Mouse (Mus musculus): ENCODE measurements at regions not wholly inside any gene's neighbourhood (a gene's known extent, or its start where the extent isn't known, plus 50 kb on each side); places are given as distances from the start of the nearest gene placed in this dataset.

- Histone ChIP-seq H3ac (ENCODE audit: control insufficient read depth, insufficient read length) (no peak overlapping the region), H3K27me3 (ENCODE audit: control insufficient read depth, insufficient read depth, insufficient read length) (no peaks in the 10 kb centered on the region), H3K4me2 (ENCODE audit: low read depth) (no peak overlapping the region), H3K36me3 (ENCODE audit: control insufficient read depth, insufficient read depth) (no peaks in the 10 kb centered on the region), H3K79me2 (ENCODE audit: control insufficient read depth, insufficient read depth) (no peaks in the 10 kb centered on the region), H3K4me3 (no peak overlapping the region)
- TF ChIP-seq USF1 (IDR thresholded peaks at IDR 0.05; ENCODE audit: low read depth) (no peak), REST (IDR thresholded peaks at IDR 0.05; ENCODE audit: insufficient read depth, insufficient read length) (no peak), SRF (IDR thresholded peaks at IDR 0.05; ENCODE audit: control insufficient read depth, insufficient read length, low read depth) (no peak), MAX (IDR thresholded peaks at IDR 0.05; ENCODE audit: low read depth) (no peak), MYOD1 (IDR thresholded peaks at IDR 0.05; ENCODE audit: control insufficient read depth in 1 of 3, insufficient read length in 2 of 3, low read depth in 2 of 3) (no peak), E2F4 (IDR thresholded peaks at IDR 0.05; ENCODE audit: insufficient read depth) (no peak), CEBPB (IDR thresholded peaks at IDR 0.05; ENCODE audit: insufficient read depth, poor library complexity, severe bottlenecking) (no peak), POLR2AphosphoS2 (IDR thresholded peaks at IDR 0.05; ENCODE audit: insufficient read length, low read depth) (no peak), TCF3 (IDR thresholded peaks at IDR 0.05; ENCODE audit: insufficient read length, low read depth) (no peak), MYOG (IDR thresholded peaks at IDR 0.05; ENCODE audit: control insufficient read depth in 1 of 3, insufficient read depth in 1 of 3, insufficient read length in 2 of 3, low read depth in 2 of 3) (no peak), TCF12 (IDR thresholded peaks at IDR 0.05; ENCODE audit: insufficient read depth, poor library complexity, severe bottlenecking) (no peak), POLR2A (IDR thresholded peaks at IDR 0.05; ENCODE audit: insufficient read length, low read depth) (no peak)
Measured at GRCm38 (mm10) chr10:9168725-9169124, 282.9 kb upstream of the Sash1 start.

GRCm38 (mm10) chr10:9166017-9166416 is 280.1 kb upstream of the Sash1 start:
- Histone ChIP-seq H3K79me2 (ENCODE audit: control insufficient read depth, insufficient read depth) (no peaks in the 10 kb centered on the region), H3K4me3 (no peak overlapping the region), H3K36me3 (ENCODE audit: control insufficient read depth, insufficient read depth) (no peaks in the 10 kb centered on the region), H3K27me3 (ENCODE audit: control insufficient read depth, insufficient read depth, insufficient read length) (no peaks in the 10 kb centered on the region), H3K4me2 (ENCODE audit: low read depth) (no peak overlapping the region), H3ac (ENCODE audit: control insufficient read depth, insufficient read length) (no peak overlapping the region)
- no peak for TF ChIP-seq POLR2A (IDR thresholded peaks at IDR 0.05; ENCODE audit: insufficient read length, low read depth)
- no peak for TF ChIP-seq MYOG (IDR thresholded peaks at IDR 0.05; ENCODE audit: control insufficient read depth in 1 of 3, insufficient read depth in 1 of 3, insufficient read length in 2 of 3, low read depth in 2 of 3)
- TF ChIP-seq TCF12 (IDR thresholded peaks at IDR 0.05; ENCODE audit: insufficient read depth, poor library complexity, severe bottlenecking), result no peak
- TF ChIP-seq CEBPB (IDR thresholded peaks at IDR 0.05; ENCODE audit: insufficient read depth, poor library complexity, severe bottlenecking), result no peak
- TF ChIP-seq USF1 (IDR thresholded peaks at IDR 0.05; ENCODE audit: low read depth), result no peak
- TF ChIP-seq TCF3 (IDR thresholded peaks at IDR 0.05; ENCODE audit: insufficient read length, low read depth), result no peak
- TF ChIP-seq SRF (IDR thresholded peaks at IDR 0.05; ENCODE audit: control insufficient read depth, insufficient read length, low read depth), result no peak
- TF ChIP-seq REST (IDR thresholded peaks at IDR 0.05; ENCODE audit: insufficient read depth, insufficient read length), result no peak

DNA sequence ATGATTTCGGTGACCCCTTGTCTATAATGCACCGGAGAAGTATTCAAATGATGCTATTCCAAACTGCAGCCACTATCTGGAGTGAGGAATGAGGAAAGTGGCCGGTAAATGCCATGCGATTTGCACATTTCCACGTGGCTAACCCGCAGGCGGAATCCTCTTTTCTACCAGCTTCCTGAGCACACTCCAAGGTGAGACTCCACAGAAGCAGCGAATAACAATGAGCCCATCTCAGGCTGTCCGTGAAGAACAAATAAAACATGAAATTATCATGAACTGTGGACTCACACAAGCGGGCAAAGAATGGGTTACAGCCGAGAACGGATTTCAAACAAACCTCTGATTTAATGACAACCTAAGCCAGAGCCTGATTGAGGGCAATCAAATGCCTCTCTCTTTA is 279.7 kb upstream of the Sash1 start:
- Histone ChIP-seq H3K36me3 (ENCODE audit: control insufficient read depth, insufficient read depth) (no peaks in the 10 kb centered on the region), H3K79me2 (ENCODE audit: control insufficient read depth, insufficient read depth) (no peaks in the 10 kb centered on the region), H3K4me3 (no peak overlapping the region), H3ac (ENCODE audit: control insufficient read depth, insufficient read length) (no peak overlapping the region), H3K27me3 (ENCODE audit: control insufficient read depth, insufficient read depth, insufficient read length) (no peaks in the 10 kb centered on the region), H3K4me2 (ENCODE audit: low read depth) (no peak overlapping the region)
- TF ChIP-seq CEBPB (IDR thresholded peaks at IDR 0.05; ENCODE audit: insufficient read depth, poor library complexity, severe bottlenecking) (no peak), REST (IDR thresholded peaks at IDR 0.05; ENCODE audit: insufficient read depth, insufficient read length) (no peak), MYOD1 (IDR thresholded peaks at IDR 0.05; ENCODE audit: control insufficient read depth in 1 of 3, insufficient read length in 2 of 3, low read depth in 2 of 3) (no peak), MAX (IDR thresholded peaks at IDR 0.05; ENCODE audit: low read depth) (no peak), TCF3 (IDR thresholded peaks at IDR 0.05; ENCODE audit: insufficient read length, low read depth) (no peak), POLR2AphosphoS2 (IDR thresholded peaks at IDR 0.05; ENCODE audit: insufficient read length, low read depth) (no peak)

- Histone ChIP-seq H3K79me2 (ENCODE audit: control insufficient read depth, insufficient read depth) (no peaks in the 10 kb centered on the region), H3K27me3 (ENCODE audit: control insufficient read depth, insufficient read depth, insufficient read length) (no peaks in the 10 kb centered on the region), H3K4me3 (no peak overlapping the region), H3ac (ENCODE audit: control insufficient read depth, insufficient read length) (no peak overlapping the region), H3K4me2 (ENCODE audit: low read depth) (no peak overlapping the region), H3K36me3 (ENCODE audit: control insufficient read depth, insufficient read depth) (no peaks in the 10 kb centered on the region)
- TF ChIP-seq POLR2A (IDR thresholded peaks at IDR 0.05; ENCODE audit: insufficient read length, low read depth) (no peak), MYOD1 (IDR thresholded peaks at IDR 0.05; ENCODE audit: control insufficient read depth in 1 of 3, insufficient read length in 2 of 3, low read depth in 2 of 3) (no peak), TCF12 (IDR thresholded peaks at IDR 0.05; ENCODE audit: insufficient read depth, poor library complexity, severe bottlenecking) (no peak), USF1 (IDR thresholded peaks at IDR 0.05; ENCODE audit: low read depth) (no peak), POLR2AphosphoS2 (IDR thresholded peaks at IDR 0.05; ENCODE audit: insufficient read length, low read depth) (no peak), MAX (IDR thresholded peaks at IDR 0.05; ENCODE audit: low read depth) (no peak), MYOG (IDR thresholded peaks at IDR 0.05; ENCODE audit: control insufficient read depth in 1 of 3, insufficient read depth in 1 of 3, insufficient read length in 2 of 3, low read depth in 2 of 3) (no peak), REST (IDR thresholded peaks at IDR 0.05; ENCODE audit: insufficient read depth, insufficient read length) (no peak), SRF (IDR thresholded peaks at IDR 0.05; ENCODE audit: control insufficient read depth, insufficient read length, low read depth) (no peak), CEBPB (IDR thresholded peaks at IDR 0.05; ENCODE audit: insufficient read depth, poor library complexity, severe bottlenecking) (no peak), TCF3 (IDR thresholded peaks at IDR 0.05; ENCODE audit: insufficient read length, low read depth) (no peak), E2F4 (IDR thresholded peaks at IDR 0.05; ENCODE audit: insufficient read depth) (no peak)
Measured at GRCm38 (mm10) chr10:9164333-9164732, 278.5 kb upstream of the Sash1 start.

GRCm38 (mm10) chr10:9161597-9161996 is 275.7 kb upstream of the Sash1 start:
- Histone ChIP-seq H3K4me2 (ENCODE audit: low read depth) (no peak overlapping the region), H3K79me2 (ENCODE audit: control insufficient read depth, insufficient read depth) (no peaks in the 10 kb centered on the region), H3ac (ENCODE audit: control insufficient read depth, insufficient read length) (no peak overlapping the region), H3K27me3 (ENCODE audit: control insufficient read depth, insufficient read depth, insufficient read length) (no peaks in the 10 kb centered on the region), H3K4me3 (no peak overlapping the region), H3K36me3 (ENCODE audit: control insufficient read depth, insufficient read depth) (no peaks in the 10 kb centered on the region)
- no peak for TF ChIP-seq MAX (IDR thresholded peaks at IDR 0.05; ENCODE audit: low read depth)
- peak in 1 of 3 experiments; percentile 20 for TF ChIP-seq MYOG (IDR thresholded peaks at IDR 0.05; ENCODE audit: control insufficient read depth in 1 of 3, insufficient read depth in 1 of 3, insufficient read length in 2 of 3, low read depth in 2 of 3)
